Mouse (Mus musculus): Measurements from ENCODE around the gene Twistnb. TPM values are rescaled to one million over a fixed set of nuclear protein-coding genes. Genes with fewer than 3 reads are reported as not detected.
A peak's percentile ranks its signal among the peaks of the same experiment; 100 is the strongest.

Gene Twistnb
- polyA plus RNA-seq, 1 experiment = 42.5 TPM

GRCm38 (mm10) chr12:33405398-33406026 is 23.9 kb upstream of the Twistnb start:
- Histone ChIP-seq H3K27ac (ENCODE audit: insufficient read depth, low read length) (no peak overlapping the region), H3K4me3 (ENCODE audit: extremely low read depth, insufficient read depth, insufficient read length) (no peak overlapping the region), H3K36me3 (ENCODE audit: control insufficient read depth, insufficient read depth, low read length) (no peaks in the 10 kb centered on the region), H3K27me3 (ENCODE audit: control insufficient read depth, insufficient read depth, low read length) (no peaks in the 10 kb centered on the region), H3K4me1 (ENCODE audit: control insufficient read depth, insufficient read depth, insufficient read length) (no peaks in the 10 kb centered on the region)
- DNase-seq (ENCODE audit: low read depth in 1 of 2, low spot score in 2 of 2) = no peak
- no peak for TF ChIP-seq POLR2A (IDR thresholded peaks at IDR 0.05; ENCODE audit: low read depth, low read length)
- no peak for TF ChIP-seq CTCF (IDR thresholded peaks at IDR 0.05; ENCODE audit: extremely low read depth, insufficient read depth, insufficient read length, insufficient replicate concordance)
- WGBS = 84% methylated on average over 6 of the region's 6 CpGs

DNA sequence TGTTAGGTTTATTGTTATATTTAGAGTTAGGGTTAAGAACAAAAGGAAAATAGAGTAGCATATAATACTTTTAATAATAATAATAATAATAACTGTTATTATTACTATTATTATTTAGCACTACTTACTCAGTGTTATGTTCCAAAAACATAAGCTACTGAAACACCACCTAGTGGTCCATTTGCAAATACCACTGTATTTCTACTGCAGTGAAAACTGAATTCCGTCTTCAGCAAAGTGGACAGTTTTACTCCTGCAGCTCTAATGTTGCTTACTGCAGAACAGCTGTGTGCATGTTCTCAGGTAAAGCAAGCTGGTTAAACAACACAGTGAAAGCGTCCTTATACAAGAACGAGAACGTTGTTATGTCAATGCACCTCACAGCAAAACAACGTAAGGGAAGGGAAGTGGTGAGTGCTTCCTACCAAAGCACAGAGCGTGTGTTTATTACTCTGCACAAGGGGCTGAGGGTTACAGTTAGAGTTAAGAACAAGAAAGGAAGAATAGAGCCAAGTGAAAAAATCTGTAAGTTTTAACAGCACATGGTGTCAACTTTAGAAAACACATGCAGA is 17.8 kb upstream of the Twistnb start:
- TF ChIP-seq CTCF (IDR thresholded peaks at IDR 0.05; ENCODE audit: extremely low read depth, insufficient read depth, insufficient read length, insufficient replicate concordance) (no peak), POLR2A (IDR thresholded peaks at IDR 0.05; ENCODE audit: low read depth, low read length) (no peak)

GRCm38 (mm10) chr12:33424329-33424728 is 5.1 kb upstream of the Twistnb start:
- no peak for DNase-seq (ENCODE audit: low read depth in 1 of 2, low spot score in 2 of 2)
- H3K27ac ChIP-seq (ENCODE audit: insufficient read depth, low read length) = no peak overlapping the region
- no peaks in the 10 kb centered on the region for H3K36me3 ChIP-seq (ENCODE audit: control insufficient read depth, insufficient read depth, low read length)
- H3K27me3 ChIP-seq (ENCODE audit: control insufficient read depth, insufficient read depth, low read length) = no peaks in the 10 kb centered on the region
- TF ChIP-seq CTCF (IDR thresholded peaks at IDR 0.05; ENCODE audit: extremely low read depth, insufficient read depth, insufficient read length, insufficient replicate concordance) = peak; percentile 15; the same call in 1 of the 2 replicates
- no peak for TF ChIP-seq POLR2A (IDR thresholded peaks at IDR 0.05; ENCODE audit: low read depth, low read length)
- H3K4me1 ChIP-seq (ENCODE audit: control insufficient read depth, insufficient read depth, insufficient read length) = no peaks in the 10 kb centered on the region
- no peak overlapping the region for H3K4me3 ChIP-seq (ENCODE audit: extremely low read depth, insufficient read depth, insufficient read length)
- 47% methylated on average over 3 of the region's 3 CpGs for WGBS

More for the DNA sequence above, 17.8 kb upstream of the Twistnb start:
- no peaks in the 10 kb centered on the region for H3K27me3 ChIP-seq (ENCODE audit: control insufficient read depth, insufficient read depth, low read length)
- H3K36me3 ChIP-seq (ENCODE audit: control insufficient read depth, insufficient read depth, low read length) = no peaks in the 10 kb centered on the region
- no peak overlapping the region for H3K27ac ChIP-seq (ENCODE audit: insufficient read depth, low read length)
- no peaks in the 10 kb centered on the region for H3K4me1 ChIP-seq (ENCODE audit: control insufficient read depth, insufficient read depth, insufficient read length)
- 11% methylated on average over 6 of the region's 6 CpGs for WGBS
- H3K4me3 ChIP-seq (ENCODE audit: extremely low read depth, insufficient read depth, insufficient read length) = no peak overlapping the region
- DNase-seq (ENCODE audit: low read depth in 1 of 2, low spot score in 2 of 2) = no peak

- WGBS = 64% methylated on average over 3 of the region's 3 CpGs
- Histone ChIP-seq H3K4me1 (ENCODE audit: control insufficient read depth, insufficient read depth, insufficient read length) (no peaks in the 10 kb centered on the region), H3K27me3 (ENCODE audit: control insufficient read depth, insufficient read depth, low read length) (no peaks in the 10 kb centered on the region), H3K4me3 (ENCODE audit: extremely low read depth, insufficient read depth, insufficient read length) (no peak overlapping the region), H3K36me3 (ENCODE audit: control insufficient read depth, insufficient read depth, low read length) (no peaks in the 10 kb centered on the region), H3K27ac (ENCODE audit: insufficient read depth, low read length) (no peak overlapping the region)
- DNase-seq (ENCODE audit: low read depth in 1 of 2, low spot score in 2 of 2) = no peak
- TF ChIP-seq POLR2A (IDR thresholded peaks at IDR 0.05; ENCODE audit: low read depth, low read length) (no peak), CTCF (IDR thresholded peaks at IDR 0.05; ENCODE audit: extremely low read depth, insufficient read depth, insufficient read length, insufficient replicate concordance) (no peak)
Observed at GRCm38 (mm10) chr12:33427293-33427692, 2.1 kb upstream of the Twistnb start.

DNA sequence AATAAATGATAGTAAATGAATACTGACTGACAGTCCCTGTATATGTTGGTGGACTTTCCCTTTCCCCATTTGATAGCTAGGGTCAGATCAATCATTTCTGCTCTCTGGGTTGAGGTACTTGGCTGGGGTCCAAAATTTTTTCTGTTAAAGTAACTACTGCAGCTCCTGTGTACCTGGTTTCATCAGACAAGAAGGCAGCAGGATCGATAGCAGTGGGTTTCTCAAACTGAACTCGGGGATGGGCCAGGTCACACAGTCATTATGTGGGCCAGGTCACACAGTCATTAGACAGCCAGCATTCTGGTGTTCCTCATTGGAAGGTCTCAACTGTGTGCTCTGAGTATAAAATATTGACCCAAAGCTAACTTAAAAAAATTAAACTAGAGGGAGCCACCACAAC is 1.7 kb upstream of the Twistnb start:
- H3K27ac ChIP-seq (ENCODE audit: insufficient read depth, low read length) = no peak overlapping the region
- WGBS = 88% methylated on average over 2 of the region's 2 CpGs
- no peaks in the 10 kb centered on the region for H3K36me3 ChIP-seq (ENCODE audit: control insufficient read depth, insufficient read depth, low read length)
- no peaks in the 10 kb centered on the region for H3K4me1 ChIP-seq (ENCODE audit: control insufficient read depth, insufficient read depth, insufficient read length)
- DNase-seq (ENCODE audit: low read depth in 1 of 2, low spot score in 2 of 2) = no peak
- H3K4me3 ChIP-seq (ENCODE audit: extremely low read depth, insufficient read depth, insufficient read length) = no peak overlapping the region
- no peaks in the 10 kb centered on the region for H3K27me3 ChIP-seq (ENCODE audit: control insufficient read depth, insufficient read depth, low read length)
- TF ChIP-seq POLR2A (IDR thresholded peaks at IDR 0.05; ENCODE audit: low read depth, low read length) = no peak
- TF ChIP-seq CTCF (IDR thresholded peaks at IDR 0.05; ENCODE audit: extremely low read depth, insufficient read depth, insufficient read length, insufficient replicate concordance) = no peak

DNA sequence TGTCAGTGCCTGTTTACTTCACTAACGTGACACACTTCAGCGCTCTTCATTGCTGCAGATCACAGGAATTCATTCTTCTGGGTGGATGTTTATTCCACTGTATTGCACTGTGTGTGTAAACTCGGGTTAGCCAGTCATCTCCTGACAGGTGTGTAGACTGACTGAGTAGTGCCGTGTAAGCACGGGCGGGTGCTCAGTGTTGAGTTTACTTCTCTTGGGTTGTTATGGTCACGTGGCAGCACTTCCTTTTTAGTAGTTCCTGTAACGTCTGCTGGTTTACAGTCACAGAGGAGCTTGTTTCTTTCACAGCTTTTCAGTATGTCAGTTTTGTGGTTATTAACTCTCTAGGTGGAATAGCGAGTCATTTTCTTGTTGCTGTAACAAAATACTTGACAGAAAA is 4.4 kb downstream of the Twistnb start:
- 17% methylated on average over 9 of the region's 9 CpGs for WGBS

GRCm38 (mm10) chr12:33434758-33435157 is 5.3 kb downstream of the Twistnb start:
- WGBS = 94% methylated on average over 4 of the region's 4 CpGs
- H3K4me3 ChIP-seq (ENCODE audit: extremely low read depth, insufficient read depth, insufficient read length) = no peak overlapping the region
- TF ChIP-seq POLR2A (IDR thresholded peaks at IDR 0.05; ENCODE audit: low read depth, low read length) (no peak), CTCF (IDR thresholded peaks at IDR 0.05; ENCODE audit: extremely low read depth, insufficient read depth, insufficient read length, insufficient replicate concordance) (no peak)
- no peaks in the 10 kb centered on the region for H3K27me3 ChIP-seq (ENCODE audit: control insufficient read depth, insufficient read depth, low read length)
- no peak for DNase-seq (ENCODE audit: low read depth in 1 of 2, low spot score in 2 of 2)
- no peak overlapping the region for H3K27ac ChIP-seq (ENCODE audit: insufficient read depth, low read length)
- H3K36me3 ChIP-seq (ENCODE audit: control insufficient read depth, insufficient read depth, low read length) = peaks cover 6% of the 10 kb centered on the region
- H3K4me1 ChIP-seq (ENCODE audit: control insufficient read depth, insufficient read depth, insufficient read length) = no peaks in the 10 kb centered on the region

More for the DNA sequence above, 4.4 kb downstream of the Twistnb start:
- no peaks in the 10 kb centered on the region for H3K27me3 ChIP-seq (ENCODE audit: control insufficient read depth, insufficient read depth, low read length)
- DNase-seq (ENCODE audit: low read depth in 1 of 2, low spot score in 2 of 2) = peak; percentile 54 to 56
- no peaks in the 10 kb centered on the region for H3K4me1 ChIP-seq (ENCODE audit: control insufficient read depth, insufficient read depth, insufficient read length)
- peaks cover 5% of the 10 kb centered on the region for H3K36me3 ChIP-seq (ENCODE audit: control insufficient read depth, insufficient read depth, low read length)
- H3K27ac ChIP-seq (ENCODE audit: insufficient read depth, low read length) = peak overlapping the region; percentile 2; the same call in 1 of the 2 replicates
- TF ChIP-seq CTCF (IDR thresholded peaks at IDR 0.05; ENCODE audit: extremely low read depth, insufficient read depth, insufficient read length, insufficient replicate concordance) = no peak
- TF ChIP-seq POLR2A (IDR thresholded peaks at IDR 0.05; ENCODE audit: low read depth, low read length) = no peak
- H3K4me3 ChIP-seq (ENCODE audit: extremely low read depth, insufficient read depth, insufficient read length) = no peak overlapping the region
